Mouse (Mus musculus): ENCODE data around the gene Skint5.

Skint5 gene

GRCm38 (mm10) chr4:113999403-113999802 lies at the start of gene Skint5:
Gene Skint5, minus strand, starts transcription at chr4:113999503.
- no peak for DNase-seq (ENCODE audit: low read depth, low spot score)

- DNase-seq (ENCODE audit: low read depth, low spot score), result no peak
These were observed 42.0 kb downstream of the Skint5 start for GRCm38 (mm10) chr4:113957343-113957742.

GRCm38 (mm10) chr4:113764182-113764581 lies 235.1 kb downstream of the Skint5 start:
- DNase-seq (ENCODE audit: low read depth, low spot score), result no peak

GRCm38 (mm10) chr4:113763684-113764083 lies 235.6 kb downstream of the Skint5 start:
- DNase-seq (ENCODE audit: low read depth, low spot score), result no peak

- DNase-seq (ENCODE audit: low read depth, low spot score), result peak; percentile 43
These were observed 551.1 kb downstream of the Skint5 start for GRCm38 (mm10) chr4:113448230-113448629.

All from 3T3-L1 (cell line).